Mouse (Mus musculus) brown adipose tissue, adult 24 weeks (tissue): Measurements from ENCODE around the gene Fam186a. TPM values are rescaled to one million over a fixed set of nuclear protein-coding genes. Genes with fewer than 3 reads are reported as not detected.

Experiments
- polyA plus RNA-seq: library from polyadenylated mRNA; stranded (reverse); fragments of >200 nt; gene quantifications from 2 replicates; pipeline ENCODE4 v1.2.4, GENCODE M21; 2012; ENCODE audit not compliant: missing spikeins, insufficient read depth, insufficient read length

Gene Fam186a
- polyA plus RNA-seq, 1 experiment, result 1.9 TPM

Other genes starting within 250 kb of the Fam186a start
- 4,943 and 5,428 TPM in 2 replicates for gene Gpd1, start 249.5 kb downstream of the Fam186a start, polyA plus RNA-seq
- gene Cox14, start 241.4 kb downstream of the Fam186a start, polyA plus RNA-seq, result 189 and 242 TPM in 2 replicates
- 16.6 and 18.9 TPM in 2 replicates for gene Cers5, start 194.2 kb downstream of the Fam186a start, polyA plus RNA-seq
- gene Lima1, start 91.6 kb downstream of the Fam186a start, polyA plus RNA-seq, result 9.0 and 18.3 TPM in 2 replicates
- gene Larp4, start 3.0 kb upstream of the Fam186a start, polyA plus RNA-seq, result 38.5 and 38.8 TPM in 2 replicates
- gene Dip2b, start 71.6 kb upstream of the Fam186a start, polyA plus RNA-seq, result 3.8 and 4.2 TPM in 2 replicates